Mouse (Mus musculus): ENCODE measurements around the gene Pigf. TPM values are rescaled to one million over a fixed set of nuclear protein-coding genes. Genes with fewer than 3 reads are reported as not detected.
A peak's percentile ranks its signal among the peaks of the same experiment; 100 is the strongest.

Pigf gene
- polyA plus RNA-seq, 1 experiment, result 16.4 TPM

- DNase-seq (ENCODE audit: low read depth, low spot score), result no peak
- 94% methylated on average over 15 of the region's 15 CpGs for WGBS
Measured at GRCm38 (mm10) chr17:86970026-86970750, 55.0 kb downstream of the Pigf start.

- no peak for DNase-seq (ENCODE audit: low read depth, low spot score)
- 68% methylated on average over 5 of the region's 5 CpGs for WGBS
Measured at GRCm38 (mm10) chr17:86969582-86969981, 55.6 kb downstream of the Pigf start.

- DNase-seq (ENCODE audit: low read depth, low spot score), result no peak
- 88% methylated on average over 5 of the region's 5 CpGs for WGBS
Measured at GRCm38 (mm10) chr17:86968581-86968980, 56.6 kb downstream of the Pigf start.

- no peak for DNase-seq (ENCODE audit: low read depth, low spot score)
- WGBS, result 80% methylated on average over 10 of the region's 10 CpGs
Measured at GRCm38 (mm10) chr17:86967536-86968525, 57.4 kb downstream of the Pigf start.

GRCm38 (mm10) chr17:86967048-86967447 is 58.2 kb downstream of the Pigf start:
- DNase-seq (ENCODE audit: low read depth, low spot score), result no peak
- WGBS, result 94% methylated on average over 12 of the region's 12 CpGs

- WGBS, result 67% methylated on average over 10 of the region's 10 CpGs
- DNase-seq (ENCODE audit: low read depth, low spot score), result no peak
Measured at GRCm38 (mm10) chr17:86966040-86966439, 59.2 kb downstream of the Pigf start.

GRCm38 (mm10) chr17:86965121-86965520 is 60.1 kb downstream of the Pigf start:
- 62% methylated on average over 8 of the region's 8 CpGs for WGBS
- no peak for DNase-seq (ENCODE audit: low read depth, low spot score)

GRCm38 (mm10) chr17:86964502-86964901 is 60.7 kb downstream of the Pigf start:
- 3% methylated on average over 10 of the region's 10 CpGs for WGBS
- peak; percentile 37 for DNase-seq (ENCODE audit: low read depth, low spot score)

- DNase-seq (ENCODE audit: low read depth, low spot score), result no peak
- WGBS, result under 1% methylated on average over 6 of the region's 6 CpGs
Measured at GRCm38 (mm10) chr17:86964041-86964440, 61.2 kb downstream of the Pigf start.

GRCm38 (mm10) chr17:86963586-86963902 is 61.7 kb downstream of the Pigf start:
- no peak for DNase-seq (ENCODE audit: low read depth, low spot score)
- WGBS, result 0% methylated on average over 22 of the region's 26 CpGs

GRCm38 (mm10) chr17:86962894-86963585 is 62.2 kb downstream of the Pigf start, which contains the start of gene Rhoq:
Rhoq (plus strand) TSS chr17:86963082.
- 1% methylated on average over 81 of the region's 86 CpGs for WGBS

GRCm38 (mm10) chr17:86962297-86962893 is 62.8 kb downstream of the Pigf start:
- under 1% methylated on average over 24 of the region's 24 CpGs for WGBS

More at GRCm38 (mm10) chr17:86962894-86963585, 62.2 kb downstream of the Pigf start, which contains the start of gene Rhoq:
- DNase-seq (ENCODE audit: low read depth, low spot score), result peak; percentile 58

GRCm38 (mm10) chr17:86961301-86961841 is 63.8 kb downstream of the Pigf start:
- 46% methylated on average over 8 of the region's 8 CpGs for WGBS
- DNase-seq (ENCODE audit: low read depth, low spot score), result no peak

More at GRCm38 (mm10) chr17:86962297-86962893, 62.8 kb downstream of the Pigf start:
- no peak for DNase-seq (ENCODE audit: low read depth, low spot score)

- 49% methylated on average over 14 of the region's 14 CpGs for WGBS
- DNase-seq (ENCODE audit: low read depth, low spot score), result no peak
Measured at GRCm38 (mm10) chr17:86957968-86958367, 67.2 kb downstream of the Pigf start.

- 88% methylated on average over 5 of the region's 5 CpGs for WGBS
- no peak for DNase-seq (ENCODE audit: low read depth, low spot score)
Measured at GRCm38 (mm10) chr17:86957239-86957638, 68.0 kb downstream of the Pigf start.

- 75% methylated on average over 6 of the region's 6 CpGs for WGBS
Measured at GRCm38 (mm10) chr17:86948801-86949200, 76.4 kb downstream of the Pigf start.

GRCm38 (mm10) chr17:86947840-86948796 is 77.1 kb downstream of the Pigf start, which contains the start of gene Atp6v1e2:
Atp6v1e2 (minus strand) TSS chr17:86947897.
- 87% methylated on average over 28 of the region's 28 CpGs for WGBS
- DNase-seq (ENCODE audit: low read depth, low spot score), result no peak

More at GRCm38 (mm10) chr17:86948801-86949200, 76.4 kb downstream of the Pigf start:
- DNase-seq (ENCODE audit: low read depth, low spot score), result no peak
